Mouse (Mus musculus): ENCODE measurements around the gene Olr1. TPM values are rescaled to one million over a fixed set of nuclear protein-coding genes. Genes with fewer than 3 reads are reported as not detected.
"Not testable (repeated sequence)": the region's sequence is repeated elsewhere in the genome, so short reads cannot be mapped to it uniquely, and the experiment has no call there.

Olr1 gene
- polyA plus RNA-seq, 1 experiment from 2014 or later, result 0.71 TPM

- 82% methylated on average over 2 of the region's 2 CpGs for WGBS
- no peak for ATAC-seq (replicated peaks; ENCODE audit: low FRiP score)
- no peaks in the 10 kb centered on the region for H3K27me3 ChIP-seq (replicated peaks; ENCODE audit: control insufficient read depth, insufficient read depth, low read length)
- H3K4me1 ChIP-seq (replicated peaks; ENCODE audit: control insufficient read depth, insufficient read depth, low read length), result no peaks in the 10 kb centered on the region
- H3K9me3 ChIP-seq (ENCODE audit: control insufficient read depth, low read length), result no peaks in the 10 kb centered on the region
- no peak overlapping the region for H3K27ac ChIP-seq (ENCODE audit: low read depth, low read length)
- H3K4me2 ChIP-seq, result no peak overlapping the region
- no peaks in the 10 kb centered on the region for H3K36me3 ChIP-seq (ENCODE audit: control insufficient read depth, insufficient read depth, low read length)
- no peak for DNase-seq (ENCODE audit: low spot score)
- no peak overlapping the region for H3K4me3 ChIP-seq (ENCODE audit: low read depth, low read length)
- H3K9ac ChIP-seq (ENCODE audit: low read depth, low read length), result no peak overlapping the region
Observed at GRCm38 (mm10) chr6:129503471-129503870, 3.5 kb downstream of the Olr1 start.

GRCm38 (mm10) chr6:129499516-129499915, 7.4 kb downstream of the Olr1 start:
- DNase-seq (ENCODE audit: low spot score), result not testable (repeated sequence)

GRCm38 (mm10) chr6:129497345-129498218, 9.4 kb downstream of the Olr1 start:
- 86% methylated on average over 3 of the region's 3 CpGs for WGBS
- no peak for ATAC-seq (replicated peaks; ENCODE audit: low FRiP score)
- Histone ChIP-seq H3K4me1 (replicated peaks; ENCODE audit: control insufficient read depth, insufficient read depth, low read length) (no peaks in the 10 kb centered on the region), H3K36me3 (ENCODE audit: control insufficient read depth, insufficient read depth, low read length) (no peaks in the 10 kb centered on the region), H3K4me3 (ENCODE audit: low read depth, low read length) (no peak overlapping the region), H3K27me3 (replicated peaks; ENCODE audit: control insufficient read depth, insufficient read depth, low read length) (no peaks in the 10 kb centered on the region), H3K9me3 (ENCODE audit: control insufficient read depth, low read length) (no peaks in the 10 kb centered on the region), H3K9ac (ENCODE audit: low read depth, low read length) (no peak overlapping the region), H3K27ac (ENCODE audit: low read depth, low read length) (no peak overlapping the region), H3K4me2 (no peak overlapping the region)
- no peak for DNase-seq (ENCODE audit: low spot score)

More at GRCm38 (mm10) chr6:129499516-129499915, 7.4 kb downstream of the Olr1 start:
- not testable (repeated sequence) for H3K36me3 ChIP-seq (ENCODE audit: control insufficient read depth, insufficient read depth, low read length); H3K4me1 ChIP-seq (replicated peaks; ENCODE audit: control insufficient read depth, insufficient read depth, low read length); H3K4me3 ChIP-seq (ENCODE audit: low read depth, low read length); ATAC-seq (replicated peaks; ENCODE audit: low FRiP score); H3K27me3 ChIP-seq (replicated peaks; ENCODE audit: control insufficient read depth, insufficient read depth, low read length); H3K4me2 ChIP-seq; H3K9me3 ChIP-seq (ENCODE audit: control insufficient read depth, low read length); H3K27ac ChIP-seq (ENCODE audit: low read depth, low read length); H3K9ac ChIP-seq (ENCODE audit: low read depth, low read length)
- WGBS, result 86% methylated on average over 1 of the region's 1 CpGs

- 56% methylated on average over 4 of the region's 4 CpGs for WGBS
- no peak for ATAC-seq (replicated peaks; ENCODE audit: low FRiP score)
- Histone ChIP-seq H3K36me3 (ENCODE audit: control insufficient read depth, insufficient read depth, low read length) (no peaks in the 10 kb centered on the region), H3K27me3 (replicated peaks; ENCODE audit: control insufficient read depth, insufficient read depth, low read length) (no peaks in the 10 kb centered on the region), H3K9ac (ENCODE audit: low read depth, low read length) (no peak overlapping the region), H3K9me3 (ENCODE audit: control insufficient read depth, low read length) (no peaks in the 10 kb centered on the region), H3K4me3 (ENCODE audit: low read depth, low read length) (no peak overlapping the region), H3K27ac (ENCODE audit: low read depth, low read length) (no peak overlapping the region), H3K4me1 (replicated peaks; ENCODE audit: control insufficient read depth, insufficient read depth, low read length) (no peaks in the 10 kb centered on the region), H3K4me2 (no peak overlapping the region)
- DNase-seq (ENCODE audit: low spot score), result no peak
Observed at GRCm38 (mm10) chr6:129494924-129495323, 12.0 kb downstream of the Olr1 start.

GRCm38 (mm10) chr6:129480089-129480958, 26.6 kb downstream of the Olr1 start:
- H3K9ac ChIP-seq (ENCODE audit: low read depth, low read length), result no peak overlapping the region
- 75% methylated on average over 8 of the region's 8 CpGs for WGBS
- no peak for ATAC-seq (replicated peaks; ENCODE audit: low FRiP score)

GRCm38 (mm10) chr6:129476404-129477126, 30.4 kb downstream of the Olr1 start:
- 30% methylated on average over 13 of the region's 13 CpGs for WGBS
- Histone ChIP-seq H3K27me3 (replicated peaks; ENCODE audit: control insufficient read depth, insufficient read depth, low read length) (no peaks in the 10 kb centered on the region), H3K9ac (ENCODE audit: low read depth, low read length) (no peak overlapping the region), H3K27ac (ENCODE audit: low read depth, low read length) (no peak overlapping the region), H3K36me3 (ENCODE audit: control insufficient read depth, insufficient read depth, low read length) (no peaks in the 10 kb centered on the region), H3K4me1 (replicated peaks; ENCODE audit: control insufficient read depth, insufficient read depth, low read length) (no peaks in the 10 kb centered on the region), H3K4me3 (ENCODE audit: low read depth, low read length) (no peak overlapping the region), H3K9me3 (ENCODE audit: control insufficient read depth, low read length) (no peaks in the 10 kb centered on the region), H3K4me2 (no peak overlapping the region)
- DNase-seq (ENCODE audit: low spot score) (no peak), ATAC-seq (replicated peaks; ENCODE audit: low FRiP score) (no peak)

More at GRCm38 (mm10) chr6:129480089-129480958, 26.6 kb downstream of the Olr1 start:
- Histone ChIP-seq H3K4me3 (ENCODE audit: low read depth, low read length) (no peak overlapping the region), H3K36me3 (ENCODE audit: control insufficient read depth, insufficient read depth, low read length) (no peaks in the 10 kb centered on the region), H3K4me2 (no peak overlapping the region), H3K4me1 (replicated peaks; ENCODE audit: control insufficient read depth, insufficient read depth, low read length) (no peaks in the 10 kb centered on the region), H3K9me3 (ENCODE audit: control insufficient read depth, low read length) (no peaks in the 10 kb centered on the region), H3K27me3 (replicated peaks; ENCODE audit: control insufficient read depth, insufficient read depth, low read length) (no peaks in the 10 kb centered on the region), H3K27ac (ENCODE audit: low read depth, low read length) (no peak overlapping the region)
- no peak for DNase-seq (ENCODE audit: low spot score)

- no peak overlapping the region for H3K9ac ChIP-seq (ENCODE audit: low read depth, low read length)
- H3K9me3 ChIP-seq (ENCODE audit: control insufficient read depth, low read length), result no peaks in the 10 kb centered on the region
- no peaks in the 10 kb centered on the region for H3K36me3 ChIP-seq (ENCODE audit: control insufficient read depth, insufficient read depth, low read length)
- no peaks in the 10 kb centered on the region for H3K4me1 ChIP-seq (replicated peaks; ENCODE audit: control insufficient read depth, insufficient read depth, low read length)
- H3K27ac ChIP-seq (ENCODE audit: low read depth, low read length), result no peak overlapping the region
- H3K4me2 ChIP-seq, result no peak overlapping the region
- DNase-seq (ENCODE audit: low spot score) (no peak), ATAC-seq (replicated peaks; ENCODE audit: low FRiP score) (no peak)
- no peak overlapping the region for H3K4me3 ChIP-seq (ENCODE audit: low read depth, low read length)
- no peaks in the 10 kb centered on the region for H3K27me3 ChIP-seq (replicated peaks; ENCODE audit: control insufficient read depth, insufficient read depth, low read length)
- 62% methylated on average over 5 of the region's 5 CpGs for WGBS
Observed at GRCm38 (mm10) chr6:129472627-129473026, 34.3 kb downstream of the Olr1 start.

- WGBS, result 88% methylated on average over 6 of the region's 6 CpGs
- Histone ChIP-seq H3K4me3 (ENCODE audit: low read depth, low read length) (no peak overlapping the region), H3K4me1 (replicated peaks; ENCODE audit: control insufficient read depth, insufficient read depth, low read length) (no peaks in the 10 kb centered on the region), H3K4me2 (no peak overlapping the region), H3K9ac (ENCODE audit: low read depth, low read length) (no peak overlapping the region), H3K27ac (ENCODE audit: low read depth, low read length) (no peak overlapping the region), H3K36me3 (ENCODE audit: control insufficient read depth, insufficient read depth, low read length) (no peaks in the 10 kb centered on the region), H3K9me3 (ENCODE audit: control insufficient read depth, low read length) (no peaks in the 10 kb centered on the region), H3K27me3 (replicated peaks; ENCODE audit: control insufficient read depth, insufficient read depth, low read length) (no peaks in the 10 kb centered on the region)
- DNase-seq (ENCODE audit: low spot score) (no peak), ATAC-seq (replicated peaks; ENCODE audit: low FRiP score) (no peak)
Observed at GRCm38 (mm10) chr6:129471386-129471785, 35.6 kb downstream of the Olr1 start.
